Mouse (Mus musculus): ENCODE measurements around the gene Pdzd2.

The Pdzd2 gene

GRCm38 (mm10) chr15:12739277-12740247 is at the start of gene Pdzd2:
Gene Pdzd2, minus strand, starts transcription at chr15:12739924.
- peak; percentile 98 for DNase-seq

GRCm38 (mm10) chr15:12789406-12789867 is 49.7 kb upstream of the Pdzd2 start:
- peak; percentile 49 for DNase-seq

GRCm38 (mm10) chr15:12788536-12788935 is 48.8 kb upstream of the Pdzd2 start:
- no peak for DNase-seq

GRCm38 (mm10) chr15:12781729-12782326 is 42.1 kb upstream of the Pdzd2 start:
- no peak for DNase-seq

- DNase-seq: no peak
These were observed 41.6 kb upstream of the Pdzd2 start for GRCm38 (mm10) chr15:12781296-12781695.

- peak; percentile 35 for DNase-seq
These were observed 34.5 kb upstream of the Pdzd2 start for GRCm38 (mm10) chr15:12774149-12774753.

- no peak for DNase-seq
These were observed 31.2 kb upstream of the Pdzd2 start for GRCm38 (mm10) chr15:12770958-12771357.

- no peak for DNase-seq
These were observed 27.1 kb upstream of the Pdzd2 start for GRCm38 (mm10) chr15:12766848-12767247.

GRCm38 (mm10) chr15:12763147-12763546 is 23.4 kb upstream of the Pdzd2 start:
- no peak for DNase-seq

GRCm38 (mm10) chr15:12762258-12762913 is 22.7 kb upstream of the Pdzd2 start:
- no peak for DNase-seq

GRCm38 (mm10) chr15:12760747-12761146 is 21.0 kb upstream of the Pdzd2 start:
- no peak for DNase-seq

GRCm38 (mm10) chr15:12758461-12758860 is 18.7 kb upstream of the Pdzd2 start:
- peak; percentile 25 for DNase-seq

GRCm38 (mm10) chr15:12757757-12758156 is 18.0 kb upstream of the Pdzd2 start:
- DNase-seq: no peak

- no peak for DNase-seq
These were observed 13.5 kb upstream of the Pdzd2 start for GRCm38 (mm10) chr15:12753201-12753600.

GRCm38 (mm10) chr15:12750963-12751362 is 11.2 kb upstream of the Pdzd2 start:
- DNase-seq: no peak

- DNase-seq: no peak
These were observed 10.0 kb upstream of the Pdzd2 start for GRCm38 (mm10) chr15:12749549-12750301.

- DNase-seq: no peak
These were observed 2.6 kb upstream of the Pdzd2 start for GRCm38 (mm10) chr15:12742117-12742906.

- DNase-seq: peak; percentile 24
These were observed 1.2 kb downstream of the Pdzd2 start for GRCm38 (mm10) chr15:12738301-12739093.

GRCm38 (mm10) chr15:12735208-12735607 is 4.5 kb downstream of the Pdzd2 start:
- DNase-seq: no peak

- no peak for DNase-seq
These were observed 5.5 kb downstream of the Pdzd2 start for GRCm38 (mm10) chr15:12734221-12734620.
